Mouse (Mus musculus): ENCODE data around the gene Acsl4. TPM values are rescaled to one million over a fixed set of nuclear protein-coding genes. Genes with fewer than 3 reads are reported as not detected.

Acsl4 gene
- total RNA-seq, 2 experiments from 2014 or later, result 68.3 to 78.8 TPM

DNA sequence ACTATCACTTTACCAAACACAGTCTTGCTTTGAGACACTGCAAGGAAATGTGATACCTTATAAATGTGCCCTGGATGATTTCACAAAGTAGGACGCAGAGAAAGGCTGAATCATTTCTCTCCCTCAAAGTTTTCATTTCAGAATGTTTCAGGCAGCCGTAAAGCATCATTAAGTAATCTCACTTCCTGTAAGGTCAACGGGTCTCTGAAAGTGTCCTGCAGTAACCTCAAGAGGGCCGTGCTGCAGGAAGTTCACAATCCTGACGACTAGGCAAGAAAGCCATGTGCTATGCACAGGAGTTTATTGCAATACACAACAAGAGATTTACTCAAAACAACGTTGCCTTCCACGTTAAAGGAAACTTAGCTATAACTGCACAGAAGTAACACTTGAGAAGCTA lies 20.4 kb downstream of the Acsl4 start:
- DNase-seq (ENCODE audit: low spot score in 2 of 2), result no peak
- intact Hi-C loops (cut with DNase I), result no loop called here

DNA sequence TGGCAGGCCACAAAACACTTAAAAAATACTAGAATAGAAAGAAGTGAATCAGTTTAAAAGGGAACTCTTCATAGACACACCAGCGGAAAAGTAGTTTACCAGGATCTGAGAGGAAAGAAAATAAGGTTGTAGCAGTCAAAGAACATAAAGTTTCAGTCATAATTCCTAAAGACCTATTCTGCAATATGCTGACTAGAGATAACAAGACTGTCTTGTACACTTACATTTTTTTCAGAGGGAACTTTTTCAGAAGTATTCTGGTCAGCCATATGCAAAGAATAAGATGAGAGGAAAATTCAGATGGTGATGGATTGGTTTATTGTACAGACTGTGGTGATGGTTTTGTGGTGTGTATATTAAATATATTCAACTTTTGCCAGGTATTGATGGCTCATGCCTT lies 26.5 kb downstream of the Acsl4 start:
- intact Hi-C loops (cut with DNase I), result no loop called here
- DNase-seq (ENCODE audit: low spot score in 2 of 2), result no peak

DNA sequence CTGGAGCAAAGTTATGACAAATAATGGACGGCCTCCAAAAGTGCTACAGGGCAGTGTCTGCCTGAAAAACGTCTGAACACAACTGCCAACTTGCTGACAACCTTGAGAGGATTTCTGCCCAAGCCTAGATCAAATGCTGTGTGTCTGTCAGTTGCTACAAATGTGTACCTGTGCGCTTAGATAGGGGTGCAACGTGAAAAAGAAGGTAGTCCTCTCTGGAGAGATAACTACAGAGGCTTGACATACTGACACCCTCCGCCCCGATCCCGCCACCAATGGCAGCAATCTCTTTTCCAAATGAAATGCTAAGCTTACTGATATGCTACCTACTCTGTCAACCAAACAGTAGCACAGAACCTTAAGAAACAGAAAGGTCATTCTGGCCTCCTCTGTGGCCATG lies 31.3 kb downstream of the Acsl4 start:
- intact Hi-C loops (cut with DNase I), result no loop called here
- no peak for DNase-seq (ENCODE audit: low spot score in 2 of 2)

GRCm38 (mm10) chrX:142358427-142358826 lies 31.9 kb downstream of the Acsl4 start:
- no peak for DNase-seq (ENCODE audit: low spot score in 2 of 2)
- intact Hi-C loops (cut with DNase I), result no loop called here

- intact Hi-C loops (cut with DNase I), result no loop called here
- no peak for DNase-seq (ENCODE audit: low spot score in 2 of 2)
Observed at GRCm38 (mm10) chrX:142336207-142336606, 54.1 kb downstream of the Acsl4 start.

DNA sequence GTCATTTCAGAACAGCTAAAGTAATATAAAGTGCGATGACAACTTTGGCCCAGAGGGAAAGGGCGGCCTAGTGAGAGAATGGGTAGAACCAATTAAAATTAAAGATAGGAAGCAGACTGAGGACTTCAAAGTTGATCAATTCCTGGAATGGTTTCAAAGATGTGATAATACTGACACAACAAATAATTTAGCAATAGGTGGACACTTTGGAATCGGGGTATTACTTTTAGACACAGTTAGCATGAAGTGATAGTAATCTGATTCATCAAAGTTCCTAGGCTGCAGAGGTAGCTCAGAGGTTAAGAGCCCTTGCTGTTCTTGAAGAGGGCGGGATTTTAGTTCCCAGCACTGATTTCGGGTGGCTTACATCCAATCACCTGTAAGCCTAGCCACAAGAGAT lies 54.8 kb downstream of the Acsl4 start:
- intact Hi-C loops (cut with DNase I), result no loop called here

DNA sequence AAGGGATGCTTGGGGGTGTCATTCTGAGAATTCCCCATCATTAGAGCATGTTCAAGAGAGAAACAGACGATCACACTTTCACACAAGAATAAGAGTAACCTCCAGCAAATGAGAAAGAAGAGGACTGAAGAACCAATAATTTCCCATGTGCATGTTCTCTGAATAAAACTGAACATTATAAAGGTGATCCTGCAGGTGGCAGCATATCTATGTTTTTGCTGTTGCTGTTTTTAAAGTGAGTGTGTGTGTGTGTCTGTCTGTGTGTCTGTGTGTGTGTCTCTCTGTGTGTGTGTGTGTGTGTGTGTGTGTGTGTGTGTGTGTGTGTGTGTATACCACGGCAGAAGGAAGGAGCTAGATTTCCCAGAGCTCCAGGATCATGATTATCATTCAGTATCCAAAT lies 64.6 kb downstream of the Acsl4 start:
- no peak for DNase-seq (ENCODE audit: low spot score in 2 of 2)
- intact Hi-C loops (cut with DNase I), result no loop called here

More for the DNA sequence above, 54.8 kb downstream of the Acsl4 start:
- DNase-seq (ENCODE audit: low spot score in 2 of 2), result no peak

- no peak for DNase-seq (ENCODE audit: low spot score in 2 of 2)
- intact Hi-C loops (cut with DNase I), result no loop called here
Observed at GRCm38 (mm10) chrX:142316106-142316505, 74.2 kb downstream of the Acsl4 start.

- intact Hi-C loops (cut with DNase I), result no loop called here
- DNase-seq (ENCODE audit: low spot score in 2 of 2), result no peak
Observed at GRCm38 (mm10) chrX:142315270-142315669, 75.1 kb downstream of the Acsl4 start.

DNA sequence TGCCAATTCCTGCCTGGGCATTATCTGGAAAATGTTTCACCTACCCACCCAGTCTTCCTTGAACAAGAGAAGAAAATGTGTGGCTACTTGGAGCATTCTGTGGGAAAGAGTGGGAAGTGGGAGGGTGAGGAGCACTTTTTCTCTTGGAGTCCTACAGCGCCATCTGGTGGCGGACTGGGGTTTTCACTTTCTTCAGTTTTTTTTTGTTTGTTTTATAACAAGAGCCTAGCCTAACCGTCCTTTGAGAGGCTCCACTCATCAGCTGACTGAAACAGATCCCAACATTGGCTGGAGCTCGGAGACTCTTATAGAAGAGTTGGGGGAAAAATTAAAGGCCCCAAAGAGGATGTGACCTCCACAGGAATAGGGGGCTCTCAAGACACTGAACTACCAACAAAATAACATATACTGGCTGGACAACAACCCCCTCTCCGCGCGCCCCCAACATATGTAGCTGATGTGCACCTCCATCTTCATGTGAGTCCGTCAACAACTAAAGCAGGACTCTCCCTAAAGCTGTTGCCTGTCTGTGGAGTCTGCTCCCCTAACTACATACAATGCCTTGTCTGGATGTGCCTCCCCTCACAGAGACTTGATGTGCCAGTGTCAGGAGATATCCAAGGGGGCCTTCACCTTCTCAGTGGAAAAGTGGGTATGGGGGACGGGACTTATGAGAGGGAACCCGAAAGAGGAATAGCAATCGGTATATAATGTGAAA lies 75.9 kb downstream of the Acsl4 start:
- intact Hi-C loops (cut with DNase I), result loop anchor here (1.0 to 5.0 kb wide), 2 partner anchors 77 to 114 kb away; no protein-coding TSS in a partner anchor
- peak; percentile 75 to 93 for DNase-seq (ENCODE audit: low spot score in 2 of 2)

DNA sequence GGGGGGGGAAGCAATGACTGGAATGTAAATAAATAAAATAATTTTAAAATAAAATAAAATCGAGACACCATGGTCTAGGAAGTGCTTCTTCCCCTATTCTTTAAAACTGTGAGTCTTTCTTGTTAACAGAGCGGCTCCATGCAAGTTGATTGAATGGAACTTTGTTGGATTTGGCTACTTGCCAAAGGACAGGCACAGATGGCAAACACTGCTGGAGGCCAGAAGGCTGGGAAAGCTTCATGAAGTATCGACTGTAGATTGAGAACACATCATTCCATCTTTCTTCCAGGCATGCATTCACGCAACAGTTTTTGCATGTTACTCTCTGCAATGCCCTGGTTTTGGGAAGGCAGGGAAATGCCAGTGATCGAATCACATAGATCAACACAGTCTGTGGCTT lies 79.9 kb downstream of the Acsl4 start:
- no peak for DNase-seq (ENCODE audit: low spot score in 2 of 2)
- intact Hi-C loops (cut with DNase I), result loop anchor here (5.0 kb wide), 1 partner anchor 73 kb away; no protein-coding TSS in a partner anchor

DNA sequence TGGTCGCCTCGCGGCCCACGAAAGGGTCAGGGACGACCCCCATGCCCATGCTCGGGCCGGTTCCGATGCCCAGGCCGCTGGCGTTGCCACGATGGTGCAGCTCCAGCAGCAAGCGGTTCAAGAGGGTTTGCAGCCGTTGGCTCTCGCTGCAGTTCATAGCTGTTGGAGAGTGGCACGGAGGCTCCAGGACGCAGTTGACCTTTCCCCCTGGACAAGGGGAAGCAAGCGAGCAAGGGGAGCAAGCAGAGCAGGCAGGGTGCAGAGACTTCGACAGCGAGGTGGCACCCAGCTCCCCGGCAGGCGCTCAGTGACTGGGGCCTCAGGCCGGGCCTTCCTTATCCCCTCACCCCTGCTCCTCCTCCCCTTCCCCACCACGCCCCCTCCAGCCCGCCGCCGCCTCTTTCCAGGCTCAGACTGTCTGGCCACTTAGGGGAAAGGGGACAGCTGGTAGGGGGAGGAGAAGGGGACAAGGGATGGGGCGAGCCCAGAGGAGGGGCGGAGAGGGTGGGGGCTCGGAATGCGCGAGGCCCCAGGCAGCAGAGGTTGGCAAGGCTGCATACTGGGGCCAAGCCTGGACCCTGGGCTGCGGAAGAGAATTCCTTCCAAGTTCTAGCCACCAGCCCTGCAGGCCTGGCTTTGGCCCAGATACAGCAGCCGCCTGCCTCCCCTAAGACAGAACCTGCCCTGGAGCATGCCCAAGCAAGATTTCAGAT lies 84.3 kb downstream of the Acsl4 start, which contains the start of gene Kcne1l:
Kcne1l (minus strand) TSS at position 426 of the 713 bp plus-strand sequence.
- DNase-seq (ENCODE audit: low spot score in 2 of 2), result no peak
- intact Hi-C loops (cut with DNase I), result no loop called here

DNA sequence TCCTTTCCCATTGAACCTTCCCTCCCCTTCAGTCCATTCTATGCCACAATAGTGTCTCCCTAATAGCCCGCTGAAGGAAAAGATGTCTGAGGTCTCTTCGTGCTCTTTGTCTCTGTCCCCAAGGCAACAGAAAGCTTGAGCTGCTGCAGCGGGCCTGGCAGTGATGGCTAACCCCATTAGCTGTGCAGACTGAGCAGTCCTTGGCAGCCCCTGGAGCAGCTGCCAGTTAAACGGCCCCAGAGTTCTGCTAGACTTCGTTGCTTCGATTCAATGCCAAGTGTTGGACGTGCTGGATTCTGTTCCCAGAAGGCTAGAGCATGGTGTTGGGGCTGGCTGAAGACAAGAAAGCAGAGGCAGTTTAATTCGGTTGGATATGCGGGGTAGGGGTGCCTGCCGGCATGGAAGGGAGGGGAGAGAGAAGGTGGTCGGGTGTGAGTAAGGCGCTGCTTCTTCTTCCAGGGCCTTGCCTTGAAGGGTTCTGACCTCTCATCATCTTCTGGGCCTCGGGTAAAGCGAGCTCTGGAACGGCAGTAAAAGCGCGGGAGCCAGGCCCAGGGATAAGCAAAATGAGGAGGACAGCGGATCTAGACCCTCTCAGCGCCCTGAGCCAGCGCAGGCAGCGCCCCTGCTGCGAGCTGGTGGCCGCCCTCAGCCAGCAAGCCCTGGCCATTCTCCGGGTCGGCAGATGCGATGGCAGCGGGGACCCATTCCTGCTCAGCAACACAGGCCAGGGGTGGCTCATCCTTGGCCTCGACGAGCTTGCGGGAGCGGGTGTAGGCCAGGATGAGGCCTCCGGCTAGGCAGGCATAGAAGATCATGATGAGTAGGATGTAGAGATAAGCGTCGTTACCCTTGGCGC lies 85.1 kb downstream of the Acsl4 start:
- DNase-seq (ENCODE audit: low spot score in 2 of 2), result peak in 1 of 2 experiments; percentile 29
- intact Hi-C loops (cut with DNase I), result no loop called here

DNA sequence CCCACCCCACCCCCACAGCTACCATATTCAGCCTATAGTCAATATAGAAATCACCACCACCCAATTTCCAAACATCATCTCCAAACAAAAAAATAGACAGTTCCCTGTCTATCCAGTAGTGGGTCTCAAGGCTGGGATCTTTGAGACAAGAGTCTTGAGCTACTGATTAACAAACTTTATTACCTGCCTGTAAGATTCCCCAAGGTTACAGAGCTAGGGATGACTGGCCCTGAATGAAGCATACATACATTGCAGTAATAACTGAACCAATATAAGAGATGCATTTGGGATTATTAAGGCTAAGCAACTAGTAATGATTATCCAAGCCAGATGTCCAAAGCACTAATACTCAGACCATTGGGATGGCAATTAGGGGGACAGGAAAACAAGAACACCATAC lies 85.7 kb downstream of the Acsl4 start:
- DNase-seq (ENCODE audit: low spot score in 2 of 2), result no peak
- intact Hi-C loops (cut with DNase I), result no loop called here

GRCm38 (mm10) chrX:142303456-142303855 lies 86.9 kb downstream of the Acsl4 start:
- intact Hi-C loops (cut with DNase I), result no loop called here
- no peak for DNase-seq (ENCODE audit: low spot score in 2 of 2)

- intact Hi-C loops (cut with DNase I), result loop anchor here (10.0 kb wide), 1 partner anchor 681 kb away; no protein-coding TSS in a partner anchor
- no peak for DNase-seq (ENCODE audit: low spot score in 2 of 2)
Observed at GRCm38 (mm10) chrX:142285905-142286304, 104.4 kb downstream of the Acsl4 start.

- intact Hi-C loops (cut with DNase I), result no loop called here
- DNase-seq (ENCODE audit: low spot score in 2 of 2), result no peak
Observed at GRCm38 (mm10) chrX:142276573-142276972, 113.8 kb downstream of the Acsl4 start.

DNA sequence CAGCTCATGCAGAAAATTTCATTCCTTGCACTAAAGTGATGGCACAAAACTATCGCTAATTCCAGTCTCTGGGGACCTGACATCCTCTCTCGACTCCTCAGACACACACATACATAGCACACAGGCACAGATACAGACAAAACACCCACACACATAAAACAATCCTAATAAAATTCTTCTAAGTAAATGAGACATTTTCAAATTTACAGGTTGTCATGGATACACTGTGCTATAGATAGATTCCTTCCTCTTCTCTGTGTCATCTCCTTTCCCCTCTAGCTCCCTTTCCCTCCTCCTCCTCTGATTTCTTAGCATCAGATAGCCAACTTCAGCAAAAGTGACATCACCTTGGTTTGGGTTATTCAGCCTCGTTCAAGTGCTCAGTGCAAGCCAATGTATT lies 114.3 kb downstream of the Acsl4 start:
- DNase-seq (ENCODE audit: low spot score in 2 of 2), result peak in 1 of 2 experiments; percentile 1
- intact Hi-C loops (cut with DNase I), result no loop called here

Data from left cerebral cortex, postnatal 25 days (tissue).